Mouse (Mus musculus) liver, embryonic 13.5 days (tissue): ENCODE measurements around the gene Pnma1. TPM values are rescaled to one million over a fixed set of nuclear protein-coding genes. Genes with fewer than 3 reads are reported as not detected.

ENCODE experiments used
- ATAC-seq: fragments of 200-750 bp; cut with Nextera tagmentation; 2 replicates; pipeline ENCODE4 v1.8.0; 2017; ENCODE audit warnings: low read depth, mild to moderate bottlenecking, moderate number of reproducible peaks, moderate library complexity
- DNase-seq: peaks from one replicate; pipeline ENCODE4 v3.0.0; 2022
- H3K27ac ChIP-seq: fragments of 300-500 bp; sonication (generic); 2 replicates; pipeline ENCODE4 v1.5.1; 2015; ENCODE audit warnings: moderate library complexity, mild to moderate bottlenecking, inconsistent platforms
- H3K27me3 ChIP-seq: fragments of 300-500 bp; sonication (generic); 2 replicates; pipeline ENCODE4 v1.6.1; 2015; ENCODE audit warnings: mild to moderate bottlenecking, inconsistent platforms
- H3K36me3 ChIP-seq: fragments of 300-500 bp; sonication (generic); 2 replicates; pipeline ENCODE4 v1.6.1; 2015; ENCODE audit warnings: mild to moderate bottlenecking, inconsistent platforms
- H3K4me1 ChIP-seq: fragments of 300-500 bp; sonication (generic); replicated peaks from 2 replicates; pipeline ENCODE4 v1.6.1; 2015; ENCODE audit warnings: inconsistent platforms
- H3K4me2 ChIP-seq: fragments of 300-500 bp; sonication (generic); 2 replicates; pipeline ENCODE4 v1.6.1; 2015; ENCODE audit warnings: inconsistent platforms, mild to moderate bottlenecking, moderate library complexity
- H3K4me3 ChIP-seq: fragments of 300-500 bp; sonication (generic); replicated peaks from 2 replicates; pipeline ENCODE4 v1.5.1; 2015; ENCODE audit warnings: mild to moderate bottlenecking, inconsistent platforms
- H3K9ac ChIP-seq: fragments of 300-500 bp; sonication (generic); 2 replicates; pipeline ENCODE4 v1.6.1; 2015; ENCODE audit warnings: mild to moderate bottlenecking, inconsistent platforms
- H3K9me3 ChIP-seq: fragments of 300-500 bp; sonication (generic); replicated peaks from 2 replicates; pipeline ENCODE4 v1.6.1; 2016; ENCODE audit warnings: inconsistent platforms
- WGBS: fragments of 180-500 bp; shearing (Covaris S2); methylation state at CpG from one replicate; pipeline ENCODE4 v1.1.7; 2015; ENCODE audit not compliant: insufficient replicate concordance; 5-methylcytosine and 5-hydroxymethylcytosine counted together
- polyA plus RNA-seq: library from polyadenylated mRNA; unstranded; fragments of >200 nt; fragmentation: Nextera tagmentation; extraction: Ambion mirVana; gene quantifications from 2 replicates; pipeline ENCODE4 v1.2.1, GENCODE M21; 2015

Pnma1 gene
- polyA plus RNA-seq, 1 experiment from 2014 or later: 0.14 TPM

DNA sequence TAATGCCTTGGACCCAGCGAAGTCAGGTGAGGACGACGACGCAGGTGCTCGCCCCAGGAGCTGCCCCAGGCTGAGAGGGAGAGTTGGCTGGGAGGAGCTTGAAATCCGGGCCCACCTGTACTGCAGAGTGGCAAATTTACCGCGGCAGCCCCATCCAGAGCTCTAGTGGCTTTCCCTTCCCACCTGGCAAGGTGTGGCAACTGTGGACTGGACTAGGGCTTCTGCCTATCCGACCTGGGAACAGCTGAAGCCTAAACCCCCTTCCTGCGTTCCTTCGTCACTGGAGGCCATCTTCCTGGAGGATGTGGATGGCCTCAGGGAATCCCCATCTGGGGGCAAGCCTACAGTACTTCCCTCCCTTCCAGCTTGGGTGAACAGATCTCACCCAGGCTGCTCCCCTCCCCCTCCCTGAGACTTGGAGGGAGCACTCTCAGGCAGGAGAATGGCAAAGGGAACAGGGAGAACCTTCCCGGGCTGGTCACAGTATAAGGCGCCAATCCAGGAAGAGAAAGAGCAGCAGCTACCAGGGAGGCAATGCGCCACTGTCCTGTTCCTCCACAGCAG, 40.7 kb upstream of the Pnma1 start:
- Histone ChIP-seq H3K9ac (0 out of 2 replicates have a peak overlapping the region, but pooled peaks have one; percentile 3), H3K27ac (peak overlapping the region; percentile 63), H3K36me3 (peaks cover 48% of the 10 kb centered on the region), H3K9me3 (no peaks in the 10 kb centered on the region), H3K27me3 (no peaks in the 10 kb centered on the region), H3K4me2 (0 out of 2 replicates have a peak overlapping the region, but pooled peaks have one; percentile 98), H3K4me1 (peaks cover 82% of the 10 kb centered on the region), H3K4me3 (no peak overlapping the region)
- no peak for DNase-seq
- no peak for ATAC-seq
- 57% methylated on average over 14 of the region's 14 CpGs for WGBS

DNA sequence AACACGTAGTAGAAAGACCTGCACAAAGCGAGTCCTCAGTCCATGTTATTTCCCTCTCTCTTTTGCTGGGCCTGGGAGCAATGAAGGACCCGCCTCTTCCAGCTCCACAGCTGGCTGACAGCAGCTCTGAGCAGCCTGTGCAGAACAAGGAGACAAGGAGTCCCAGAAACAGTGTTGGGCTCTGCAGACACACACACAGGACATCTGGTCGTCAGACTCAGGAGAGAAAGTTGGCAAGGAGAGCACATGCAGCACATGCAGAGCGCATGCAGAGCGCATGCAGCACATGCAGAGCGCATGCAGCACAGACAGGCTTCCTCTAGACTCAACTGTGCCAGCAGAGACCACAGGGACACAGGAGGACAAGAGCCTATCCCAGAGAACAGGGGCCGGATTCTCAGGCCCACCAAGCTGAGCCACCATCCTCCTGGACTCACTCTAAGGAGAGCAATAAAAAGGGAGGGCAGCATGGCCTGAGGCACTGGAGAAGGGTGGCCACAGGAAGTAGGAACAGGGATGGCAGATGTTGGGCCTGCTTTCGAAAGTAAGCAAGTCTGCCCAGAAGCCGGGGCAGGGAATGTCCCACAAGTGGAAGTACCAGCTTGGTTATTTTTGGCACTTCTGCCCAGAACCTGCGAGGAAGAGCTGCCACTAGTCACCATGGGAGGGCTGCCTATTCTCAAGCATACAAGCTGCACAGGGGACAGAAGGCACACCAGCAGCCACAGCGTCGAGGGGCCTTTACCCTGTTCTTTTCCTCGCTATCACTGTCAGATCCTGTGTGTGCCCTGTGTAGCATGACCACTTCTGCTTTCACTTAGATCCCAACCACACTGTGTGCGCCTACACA, 39.7 kb upstream of the Pnma1 start:
- peak overlapping the region; percentile 22; the same call in 1 of the 2 replicates for H3K9ac ChIP-seq
- no peaks in the 10 kb centered on the region for H3K9me3 ChIP-seq
- peak overlapping the region; percentile 63 for H3K27ac ChIP-seq
- 61% methylated on average over 15 of the region's 15 CpGs for WGBS
- ATAC-seq: no peak
- no peak overlapping the region for H3K4me2 ChIP-seq
- H3K4me1 ChIP-seq: peaks cover 92% of the 10 kb centered on the region
- H3K27me3 ChIP-seq: no peaks in the 10 kb centered on the region
- H3K4me3 ChIP-seq: no peak overlapping the region
- DNase-seq: no peak
- peaks cover 52% of the 10 kb centered on the region for H3K36me3 ChIP-seq

DNA sequence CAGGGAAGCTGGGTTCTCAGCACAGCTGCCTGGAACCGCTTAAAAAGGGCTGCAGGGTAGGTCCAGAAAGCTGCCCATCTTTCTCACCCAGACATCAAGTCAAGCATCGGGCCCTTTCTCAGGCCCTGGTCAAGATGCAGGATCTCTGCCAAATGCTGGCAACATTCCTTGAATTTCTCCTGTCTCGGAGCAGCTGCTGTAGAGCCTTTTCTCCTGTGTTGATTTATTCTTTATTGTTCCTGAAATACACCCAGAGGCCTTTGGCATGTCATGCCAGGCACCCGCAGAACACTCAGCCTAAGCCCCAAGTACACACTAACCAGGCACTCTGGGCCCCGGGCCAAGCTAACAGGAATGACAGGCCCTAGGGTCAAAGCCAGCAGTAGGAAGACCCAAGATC, 38.7 kb upstream of the Pnma1 start:
- Histone ChIP-seq H3K9ac (no peak overlapping the region), H3K27ac (no peak overlapping the region; the same call in 1 of the 2 replicates), H3K36me3 (peaks cover 54% of the 10 kb centered on the region), H3K4me3 (no peak overlapping the region), H3K9me3 (no peaks in the 10 kb centered on the region), H3K4me1 (peaks cover 92% of the 10 kb centered on the region), H3K27me3 (no peaks in the 10 kb centered on the region), H3K4me2 (no peak overlapping the region)
- ATAC-seq (no peak), DNase-seq (no peak)
- 90% methylated on average over 5 of the region's 5 CpGs for WGBS

DNA sequence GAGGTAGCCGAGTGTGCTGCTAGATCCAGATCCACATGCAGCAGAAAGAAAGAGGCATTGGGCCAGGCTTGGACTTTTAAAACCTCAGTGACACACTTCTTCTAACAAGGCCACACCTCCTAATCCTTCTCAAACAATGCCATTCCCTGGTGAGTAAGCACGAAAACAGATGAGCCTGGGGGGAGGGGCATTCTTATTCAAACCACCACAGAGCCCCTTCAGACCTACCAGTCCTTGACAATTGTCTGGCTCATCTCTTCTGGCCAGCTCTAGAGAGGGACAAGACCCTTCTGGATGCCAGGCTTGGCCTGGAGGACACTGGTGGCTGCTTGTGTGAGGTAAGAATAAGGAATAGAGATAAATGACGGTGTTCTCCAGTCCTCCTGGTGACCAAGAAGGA, 38.2 kb upstream of the Pnma1 start:
- DNase-seq (no peak), ATAC-seq (no peak)
- Histone ChIP-seq H3K9ac (no peak overlapping the region), H3K4me3 (no peak overlapping the region), H3K27me3 (no peaks in the 10 kb centered on the region), H3K4me2 (no peak overlapping the region), H3K9me3 (no peaks in the 10 kb centered on the region), H3K36me3 (peaks cover 58% of the 10 kb centered on the region), H3K27ac (0 out of 2 replicates have a peak overlapping the region, but pooled peaks have one; percentile 24), H3K4me1 (peaks cover 92% of the 10 kb centered on the region)
- WGBS: 88% methylated on average over 3 of the region's 3 CpGs

DNA sequence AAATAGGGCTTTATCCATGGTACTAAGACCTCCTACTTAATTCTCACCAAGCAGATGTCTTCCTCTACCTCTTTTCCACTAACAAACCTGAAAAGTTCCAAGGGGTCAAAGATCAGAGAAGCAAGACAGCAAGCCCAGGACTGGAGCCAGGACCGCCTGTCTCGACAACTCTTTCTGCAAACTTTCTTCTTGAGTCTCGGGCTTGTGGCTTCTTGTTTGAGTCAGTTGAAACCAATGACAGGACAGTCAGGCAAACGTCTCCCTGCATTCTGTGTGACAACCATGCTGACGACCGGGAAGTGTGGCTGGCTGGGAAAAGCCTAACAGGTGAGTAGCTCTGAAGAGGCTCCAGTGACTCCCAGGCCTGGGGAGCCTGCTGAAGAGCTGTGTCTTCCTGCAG, 37.3 kb upstream of the Pnma1 start:
- Histone ChIP-seq H3K4me2 (no peak overlapping the region), H3K27ac (0 out of 2 replicates have a peak overlapping the region, but pooled peaks have one; percentile 24), H3K27me3 (no peaks in the 10 kb centered on the region), H3K4me3 (no peak overlapping the region), H3K36me3 (peaks cover 61% of the 10 kb centered on the region), H3K9ac (no peak overlapping the region), H3K9me3 (no peaks in the 10 kb centered on the region), H3K4me1 (peaks cover 92% of the 10 kb centered on the region)
- WGBS: 79% methylated on average over 6 of the region's 6 CpGs
- DNase-seq (no peak), ATAC-seq (no peak)

DNA sequence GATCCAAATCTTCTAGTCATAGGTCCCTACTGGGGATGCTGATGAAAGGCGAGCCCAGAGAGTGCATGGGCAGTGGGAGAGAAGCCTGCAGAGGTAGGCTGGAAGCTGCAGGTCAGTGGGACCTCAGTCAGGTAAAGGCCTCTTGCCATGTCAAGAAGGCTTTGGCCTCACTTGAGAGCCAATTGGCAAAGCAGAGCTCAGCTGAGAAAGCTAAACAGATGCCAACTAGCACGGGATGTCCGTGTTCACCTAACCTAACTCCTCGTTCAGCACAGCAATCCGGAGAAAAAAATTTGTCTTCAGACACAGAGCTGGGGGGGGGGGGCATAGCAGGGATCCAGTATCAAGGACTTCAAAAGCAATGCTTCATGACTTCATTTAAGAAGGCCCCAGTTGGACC, 36.7 kb upstream of the Pnma1 start:
- Histone ChIP-seq H3K4me3 (no peak overlapping the region), H3K9me3 (no peaks in the 10 kb centered on the region), H3K4me2 (no peak overlapping the region), H3K27ac (no peak overlapping the region), H3K4me1 (peaks cover 92% of the 10 kb centered on the region), H3K27me3 (no peaks in the 10 kb centered on the region), H3K36me3 (peaks cover 61% of the 10 kb centered on the region), H3K9ac (no peak overlapping the region)
- DNase-seq: no peak
- no peak for ATAC-seq
- WGBS: 86% methylated on average over 5 of the region's 5 CpGs

DNA sequence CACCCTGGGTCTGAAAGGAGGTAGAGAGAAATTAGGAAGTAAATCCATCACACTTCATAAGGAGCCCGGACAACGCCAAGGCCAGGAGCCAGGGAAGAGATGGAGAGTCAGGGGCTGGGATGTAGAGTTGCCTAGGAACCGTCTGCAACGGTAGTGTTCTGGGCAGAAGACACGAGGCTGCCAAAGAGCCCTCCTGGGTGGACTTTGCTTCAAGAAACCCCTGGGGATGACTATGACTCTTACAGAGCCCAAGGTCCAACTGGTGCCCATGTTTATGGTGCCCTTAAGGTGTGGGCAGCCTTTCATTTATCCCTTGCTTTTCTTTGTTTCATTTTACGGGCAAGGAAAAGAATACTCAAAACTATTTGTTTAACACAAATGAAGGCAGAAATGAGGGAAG, 33.7 kb upstream of the Pnma1 start:
- H3K9ac ChIP-seq: peak overlapping the region; percentile 52
- WGBS: 73% methylated on average over 6 of the region's 6 CpGs
- H3K4me2 ChIP-seq: peak overlapping the region; percentile 44; the same call in 1 of the 2 replicates
- H3K27me3 ChIP-seq: no peaks in the 10 kb centered on the region
- ATAC-seq: no peak
- DNase-seq: no peak
- peaks cover 92% of the 10 kb centered on the region for H3K4me1 ChIP-seq
- H3K9me3 ChIP-seq: no peaks in the 10 kb centered on the region
- peak overlapping the region; percentile 99; the same call in 1 of the 2 replicates for H3K27ac ChIP-seq
- no peak overlapping the region for H3K4me3 ChIP-seq
- H3K36me3 ChIP-seq: peaks cover 42% of the 10 kb centered on the region

DNA sequence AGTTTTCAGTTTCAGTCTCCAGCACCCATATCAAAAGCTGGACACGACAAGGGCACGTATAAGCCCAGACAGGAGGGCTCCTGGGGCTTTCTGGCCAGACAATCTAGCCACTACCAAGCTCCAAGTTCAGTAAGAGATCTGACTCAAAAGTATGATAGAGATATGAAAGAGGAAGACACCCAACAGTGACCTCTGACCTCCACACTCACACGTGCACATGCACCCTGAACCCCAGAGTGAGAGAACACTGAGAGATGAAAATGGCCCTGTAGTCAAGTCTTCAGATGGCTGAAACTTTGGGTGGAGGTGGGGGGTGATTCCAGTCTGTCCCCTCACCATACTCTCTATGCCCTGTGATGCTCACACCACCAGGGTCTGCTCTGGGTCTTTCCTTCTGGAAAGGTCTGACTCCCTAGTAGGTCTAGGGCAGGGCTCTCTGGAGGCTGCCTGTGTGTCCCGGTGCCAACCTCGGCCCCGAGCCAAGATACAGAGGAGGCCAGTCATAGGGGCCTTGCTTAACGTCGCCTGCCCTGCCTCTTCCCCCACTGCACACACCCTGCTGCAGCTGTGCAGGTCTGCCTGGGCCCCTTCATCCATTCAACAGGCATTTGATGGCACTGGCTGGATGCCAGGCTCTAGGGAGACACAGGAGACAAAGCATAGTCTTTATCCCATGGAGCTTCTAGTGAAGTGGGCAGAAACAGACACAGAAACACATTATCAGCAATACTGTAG, 32.6 kb upstream of the Pnma1 start:
- Histone ChIP-seq H3K36me3 (peaks cover 30% of the 10 kb centered on the region), H3K9ac (peak overlapping the region; percentile 52), H3K4me3 (0 out of 2 replicates have a peak overlapping the region, but pooled peaks have one; percentile 2), H3K27me3 (no peaks in the 10 kb centered on the region), H3K4me2 (peak overlapping the region; percentile 44), H3K4me1 (peaks cover 93% of the 10 kb centered on the region), H3K9me3 (no peaks in the 10 kb centered on the region), H3K27ac (peak overlapping the region; percentile 99)
- ATAC-seq (peak; percentile 65), DNase-seq (no peak)
- 13% methylated on average over 8 of the region's 8 CpGs for WGBS

DNA sequence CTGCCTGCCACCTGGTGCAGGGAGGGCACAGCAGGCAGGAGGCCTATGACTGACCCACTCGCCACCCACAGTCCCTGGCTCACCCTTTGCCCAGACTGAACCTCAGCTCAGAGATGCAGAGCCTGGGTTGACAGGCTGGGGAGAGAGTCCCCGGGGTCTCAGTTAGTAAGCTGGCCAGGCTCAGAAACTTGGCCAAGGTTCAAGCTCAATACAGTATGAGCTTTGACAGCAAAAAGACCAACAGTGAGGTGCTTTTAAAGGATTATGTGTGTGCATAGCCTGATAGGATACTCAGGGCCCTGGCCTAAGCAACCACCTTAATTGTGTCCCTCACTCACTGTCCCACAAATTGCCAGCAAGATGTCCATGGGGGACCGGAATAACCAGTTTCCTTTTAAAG, 31.8 kb upstream of the Pnma1 start:
- Histone ChIP-seq H3K4me2 (peak overlapping the region; percentile 44), H3K4me1 (peaks cover 93% of the 10 kb centered on the region), H3K4me3 (no peak overlapping the region), H3K36me3 (peaks cover 22% of the 10 kb centered on the region), H3K27ac (peak overlapping the region; percentile 99), H3K27me3 (no peaks in the 10 kb centered on the region), H3K9ac (peak overlapping the region; percentile 52), H3K9me3 (no peaks in the 10 kb centered on the region)
- ATAC-seq (no peak), DNase-seq (no peak)
- WGBS: 78% methylated on average over 3 of the region's 3 CpGs

DNA sequence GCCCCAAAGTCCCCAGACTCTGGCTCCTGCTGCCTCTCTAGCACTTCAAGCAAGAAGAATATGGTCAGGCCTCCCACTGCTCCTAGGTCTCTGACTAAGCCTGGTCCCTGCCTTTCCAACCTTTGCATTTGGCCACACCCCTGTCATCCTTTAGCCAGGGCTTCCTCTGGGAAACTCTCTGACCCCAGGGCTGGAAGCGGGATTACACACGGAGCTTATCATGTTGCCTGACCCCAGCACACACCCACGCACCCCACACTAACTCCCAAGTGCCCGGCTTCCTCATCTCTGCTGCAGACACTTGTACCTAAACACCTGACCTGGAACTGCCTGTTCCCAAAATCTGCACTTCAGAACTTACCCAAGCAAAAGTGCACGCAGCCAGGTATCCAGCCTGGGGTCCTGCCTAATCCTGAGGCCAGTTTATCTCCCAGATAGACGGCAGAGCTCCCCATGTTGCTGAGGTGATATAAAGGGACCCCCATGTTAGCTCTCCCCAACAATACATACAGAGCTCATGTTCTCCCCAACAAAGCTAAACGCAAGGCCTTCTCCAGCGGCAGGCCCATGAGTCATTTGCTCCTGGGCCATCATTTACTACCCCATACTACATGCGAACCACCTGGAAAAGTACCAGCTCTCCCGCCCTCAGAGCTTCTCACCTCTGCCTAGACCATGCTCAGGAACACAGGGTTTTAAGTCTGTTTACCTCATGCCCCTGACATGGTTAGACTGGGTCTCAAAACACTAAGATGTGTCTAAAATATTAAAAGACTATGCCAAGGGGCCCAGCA, 30.6 kb upstream of the Pnma1 start:
- Histone ChIP-seq H3K9me3 (no peaks in the 10 kb centered on the region), H3K4me3 (no peak overlapping the region), H3K36me3 (peaks cover 15% of the 10 kb centered on the region), H3K27me3 (no peaks in the 10 kb centered on the region), H3K27ac (peak overlapping the region; percentile 99), H3K4me2 (peak overlapping the region; percentile 85; the same call in 1 of the 2 replicates), H3K9ac (peak overlapping the region; percentile 80), H3K4me1 (peaks cover 96% of the 10 kb centered on the region)
- ATAC-seq (no peak), DNase-seq (no peak)
- WGBS: 55% methylated on average over 10 of the region's 10 CpGs
